Mouse (Mus musculus) activated CD4-positive, CD25-positive, alpha-beta regulatory T cell, adult 4 months (primary cell): Measurements from ENCODE around the gene Stk39. TPM values are rescaled to one million over a fixed set of nuclear protein-coding genes. Genes with fewer than 3 reads are reported as not detected.

ENCODE experiments used
- ATAC-seq: one replicate; pipeline ENCODE4 v1.8.0; 2017
- polyA plus RNA-seq, 2 experiments: library from polyadenylated mRNA; unstranded; fragments of 100-300 nt; shearing (Covaris generic); gene quantifications; one replicate each; pipeline ENCODE4 v1.2.1; 2017

The Stk39 gene
- polyA plus RNA-seq, 2 experiments from 2014 or later, result 14.6 to 15.9 TPM

DNA sequence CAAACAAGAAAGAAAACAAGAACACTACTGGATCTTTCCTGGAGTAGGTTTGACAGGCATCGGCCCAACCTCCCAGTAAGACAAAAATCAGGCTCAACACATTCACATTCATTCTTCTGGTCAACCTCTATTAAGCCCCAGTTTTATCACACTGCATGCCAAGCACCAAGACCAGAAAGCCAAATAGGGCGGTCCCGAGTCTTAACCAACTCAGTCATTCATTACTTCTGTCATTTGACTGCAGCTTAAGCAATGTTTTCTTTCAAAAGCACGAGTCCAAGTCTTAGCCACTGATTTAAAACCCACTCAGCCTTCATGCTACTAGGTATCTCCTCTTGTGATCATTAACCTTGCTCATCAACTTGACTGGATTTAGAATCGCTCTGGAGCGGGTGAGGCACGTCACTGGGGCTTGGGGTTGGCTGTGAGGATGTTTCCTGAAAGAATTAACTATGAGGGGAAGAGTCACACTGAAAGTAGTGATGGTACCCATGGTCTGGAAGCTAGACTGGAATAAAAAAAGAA lies 129.9 kb downstream of the Stk39 start:
- ATAC-seq, result no peak

DNA sequence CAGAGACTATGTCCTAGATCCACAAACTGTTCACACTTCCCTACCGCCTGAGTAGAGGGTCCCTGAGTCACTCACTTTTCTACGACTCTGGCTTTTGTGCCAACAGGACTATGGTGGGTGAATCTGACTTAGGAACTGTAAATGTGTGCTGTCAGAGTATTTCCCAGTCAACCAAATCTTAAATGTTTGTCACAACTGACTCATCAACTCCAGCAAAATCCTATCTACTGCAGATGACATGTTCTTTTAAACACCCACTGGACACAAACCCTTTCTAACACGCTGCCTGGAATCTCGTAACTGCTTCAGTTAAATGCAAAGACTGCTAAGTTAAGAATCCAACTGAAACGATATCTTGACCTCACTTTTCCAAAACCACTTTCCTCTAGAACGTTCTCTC lies 135.2 kb downstream of the Stk39 start:
- no peak for ATAC-seq

DNA sequence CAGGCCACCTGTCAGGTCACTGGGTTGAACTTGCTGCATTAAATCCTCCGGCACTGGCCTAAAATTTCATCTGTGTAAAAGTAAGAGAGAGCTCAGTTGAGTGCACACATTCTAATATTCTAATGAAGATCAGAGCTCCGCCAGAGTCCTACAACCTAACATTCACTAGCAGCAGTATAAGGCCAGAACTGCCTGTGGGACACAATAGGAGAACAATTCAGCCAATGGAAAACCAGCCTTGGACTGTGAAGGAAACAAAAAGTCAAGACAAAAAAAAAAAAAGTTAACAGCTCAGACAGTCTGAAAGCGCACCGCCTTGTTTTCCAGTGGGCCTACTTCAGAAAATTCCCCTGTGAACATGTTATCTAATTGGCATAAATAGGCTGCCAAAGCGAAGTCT lies 137.1 kb downstream of the Stk39 start:
- no peak for ATAC-seq

- peak; percentile 38 for ATAC-seq
Measured at GRCm38 (mm10) chr2:68325306-68325705, 146.8 kb downstream of the Stk39 start.

DNA sequence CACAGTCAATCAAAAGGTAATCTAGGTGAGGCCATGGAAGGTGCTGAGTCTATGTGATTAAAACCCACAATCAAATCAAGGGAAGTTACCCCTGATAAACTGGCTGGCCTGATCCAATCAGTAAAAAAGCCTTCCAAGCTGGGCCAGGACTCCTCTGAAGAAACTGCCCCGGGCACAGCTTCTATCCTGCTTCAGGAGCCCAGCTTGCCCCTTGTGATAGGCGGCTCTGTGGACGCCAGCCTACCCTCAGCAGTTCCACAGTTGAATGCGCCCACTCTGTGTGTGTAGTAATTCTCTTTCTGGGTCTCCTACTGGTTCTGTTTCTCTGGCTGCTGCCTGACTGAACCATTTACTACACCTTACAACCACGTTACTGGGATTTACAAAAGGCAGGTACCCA lies 150.8 kb downstream of the Stk39 start:
- no peak for ATAC-seq

- no peak for ATAC-seq
Measured at GRCm38 (mm10) chr2:68320670-68321069, 151.4 kb downstream of the Stk39 start.

DNA sequence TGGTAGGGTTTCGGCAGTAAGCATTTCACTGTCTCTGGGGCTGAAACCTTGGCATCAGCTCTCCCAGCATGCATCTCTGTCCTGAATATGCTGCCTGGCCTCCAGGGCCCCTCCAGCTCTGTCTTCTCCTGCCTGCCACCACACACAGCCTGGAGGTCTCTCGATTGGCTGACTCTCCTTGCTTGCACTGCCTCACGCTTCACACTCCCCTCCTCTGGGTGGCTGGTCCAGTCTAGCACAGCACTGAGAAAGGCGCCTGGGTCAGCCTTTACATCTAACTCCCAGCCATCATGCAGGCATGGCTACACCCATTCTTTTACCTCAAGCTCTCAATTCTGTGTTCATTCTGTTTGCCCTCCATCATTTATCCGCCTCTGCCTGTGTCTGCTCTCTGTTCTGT lies 153.6 kb downstream of the Stk39 start:
- no peak for ATAC-seq

DNA sequence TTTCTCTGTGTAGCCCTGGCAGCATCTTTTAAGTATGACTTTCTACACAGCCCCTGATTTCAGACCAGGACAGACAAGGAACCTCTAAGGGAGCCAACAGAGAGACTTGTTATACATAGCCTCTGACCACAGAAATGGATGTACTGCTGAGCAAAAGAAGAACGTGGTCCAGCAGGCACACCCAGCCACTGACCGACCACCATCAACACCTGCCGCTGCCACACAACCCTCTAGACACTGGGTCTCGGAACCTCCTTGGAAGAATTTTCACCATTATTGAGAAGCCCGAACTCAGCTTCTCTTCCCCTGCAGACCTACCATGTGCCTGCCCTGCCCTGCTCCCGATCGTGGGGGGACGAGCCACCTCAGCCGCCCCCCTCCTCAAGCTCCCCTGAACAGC lies 154.2 kb downstream of the Stk39 start:
- no peak for ATAC-seq

DNA sequence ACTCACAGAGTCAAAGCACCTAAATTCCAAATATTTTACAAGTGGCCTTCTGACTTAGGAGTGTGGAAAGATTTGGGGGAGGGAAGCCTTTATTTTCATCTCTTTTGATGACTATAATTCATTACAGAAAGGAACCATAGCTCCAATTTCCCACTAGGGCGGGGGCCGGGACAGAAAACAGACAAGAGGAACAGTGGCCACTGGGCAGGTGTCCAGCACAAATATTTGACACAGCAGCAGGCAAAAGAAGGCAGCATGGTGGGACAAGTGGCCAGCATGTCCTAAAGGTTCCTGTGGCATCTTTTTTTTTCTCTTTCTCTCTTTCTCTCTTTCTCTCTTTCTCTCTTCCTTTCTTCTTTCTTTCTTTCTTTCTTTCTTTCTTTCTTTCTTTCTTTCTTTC lies 154.6 kb downstream of the Stk39 start:
- no peak for ATAC-seq

DNA sequence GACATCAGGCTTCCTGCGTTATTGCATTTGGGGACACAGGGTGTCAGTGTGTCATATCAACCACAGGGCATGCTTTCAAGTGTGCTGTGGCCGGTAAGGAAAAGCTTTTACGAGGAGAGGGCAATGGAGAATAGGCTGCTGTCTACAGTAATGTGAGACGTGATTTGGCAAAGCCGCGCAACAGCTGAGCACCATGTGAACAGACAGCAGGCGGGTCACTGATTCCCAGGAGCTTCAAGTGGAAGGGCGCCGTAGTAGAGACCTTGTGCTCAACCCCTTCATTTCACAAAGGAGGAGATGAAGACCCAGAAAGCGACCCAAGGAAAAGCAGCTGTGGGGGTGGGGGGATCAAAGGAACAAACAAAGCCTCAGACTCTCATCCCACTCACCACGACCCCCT lies 156.8 kb downstream of the Stk39 start:
- no peak for ATAC-seq

DNA sequence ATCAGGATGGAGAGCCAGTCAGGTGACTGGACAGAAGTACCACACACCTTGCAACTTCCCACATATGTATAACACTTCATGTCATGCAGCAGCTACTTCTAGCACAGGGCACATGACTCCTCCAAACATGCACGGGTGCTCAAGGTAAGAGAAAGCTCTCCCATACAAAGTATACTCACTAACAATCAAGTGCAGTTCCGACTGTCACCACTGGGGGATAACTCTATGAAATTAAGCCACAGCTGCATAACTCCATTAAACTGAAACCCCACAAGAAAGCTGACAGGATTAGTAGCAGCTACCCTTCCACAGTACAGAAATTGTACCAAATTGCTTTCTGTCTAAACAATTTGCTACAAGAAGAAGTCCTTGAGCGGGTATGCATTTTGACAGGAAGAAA lies 161.9 kb downstream of the Stk39 start:
- ATAC-seq, result no peak

DNA sequence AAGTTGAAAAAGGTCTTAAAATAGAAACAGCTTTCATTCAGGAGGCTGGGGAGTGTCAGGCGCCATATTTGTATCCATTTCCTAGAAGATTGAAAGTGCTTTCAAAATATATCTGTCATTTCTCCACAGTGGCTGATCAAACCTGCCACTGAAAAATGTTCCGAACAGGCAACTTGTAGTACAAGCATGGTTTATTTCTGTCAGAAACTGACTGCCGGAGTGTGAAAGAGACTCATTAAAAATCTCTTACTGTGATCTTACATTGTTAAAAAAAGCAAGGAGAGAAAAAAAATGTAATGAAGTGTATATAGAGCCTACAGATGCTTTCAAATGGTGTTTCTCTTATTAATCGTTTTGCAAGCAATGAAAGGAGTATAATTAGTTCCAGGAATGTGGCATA lies 165.5 kb downstream of the Stk39 start:
- ATAC-seq, result no peak

DNA sequence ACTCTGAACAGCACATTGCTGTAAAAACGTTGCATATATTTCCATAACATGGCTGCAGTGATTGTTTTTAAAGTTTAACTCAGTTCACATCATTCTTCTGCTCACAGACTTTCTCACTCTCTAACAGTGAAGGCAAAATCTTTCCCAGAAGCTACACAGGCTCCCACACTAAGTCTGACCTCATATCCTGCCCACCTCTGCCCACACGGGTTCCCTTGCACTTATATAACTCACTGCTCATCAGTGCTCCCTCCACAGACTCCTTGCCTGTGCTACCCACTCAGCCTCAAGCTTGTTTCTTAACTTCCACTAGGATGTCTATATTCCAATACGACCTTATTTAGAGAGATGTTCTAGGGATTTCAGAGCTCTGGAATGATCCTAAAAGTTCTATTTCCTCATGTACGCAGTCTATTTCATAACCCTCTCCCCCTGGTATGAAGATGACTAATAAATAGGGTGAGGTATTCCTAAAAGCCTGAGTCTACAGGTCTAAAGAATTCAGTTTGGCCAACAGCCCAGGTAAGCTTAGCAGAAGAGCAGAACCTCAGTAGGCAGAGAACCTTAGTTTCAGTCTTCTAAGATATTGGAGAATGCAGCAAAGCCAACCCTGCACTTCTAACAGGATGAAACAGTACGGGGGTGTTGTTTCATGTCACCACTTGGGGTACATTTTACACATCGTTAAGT lies 167.2 kb downstream of the Stk39 start:
- peak; percentile 20 for ATAC-seq

- ATAC-seq, result peak; percentile 81
Measured at GRCm38 (mm10) chr2:68301811-68302542, 170.1 kb downstream of the Stk39 start.

DNA sequence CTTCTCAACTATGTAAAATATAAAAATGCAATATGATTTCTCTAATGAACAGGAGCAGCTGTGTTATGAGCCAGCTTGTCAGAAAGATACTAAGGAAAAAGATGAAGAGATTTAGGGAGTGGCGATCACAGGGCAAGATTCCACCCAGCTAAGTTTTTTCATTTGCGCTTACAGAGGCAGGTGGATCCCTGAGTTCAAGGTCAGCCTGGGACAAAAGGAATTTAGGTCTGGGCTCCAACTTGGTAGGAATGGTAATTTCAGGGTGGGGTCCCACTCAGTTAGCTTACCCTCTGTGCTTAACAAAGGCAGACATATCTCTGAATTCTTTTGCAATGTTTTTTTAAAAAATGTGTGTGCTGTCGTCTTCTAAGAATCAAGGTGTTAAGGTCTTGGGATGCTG lies 173.7 kb downstream of the Stk39 start:
- ATAC-seq, result no peak

DNA sequence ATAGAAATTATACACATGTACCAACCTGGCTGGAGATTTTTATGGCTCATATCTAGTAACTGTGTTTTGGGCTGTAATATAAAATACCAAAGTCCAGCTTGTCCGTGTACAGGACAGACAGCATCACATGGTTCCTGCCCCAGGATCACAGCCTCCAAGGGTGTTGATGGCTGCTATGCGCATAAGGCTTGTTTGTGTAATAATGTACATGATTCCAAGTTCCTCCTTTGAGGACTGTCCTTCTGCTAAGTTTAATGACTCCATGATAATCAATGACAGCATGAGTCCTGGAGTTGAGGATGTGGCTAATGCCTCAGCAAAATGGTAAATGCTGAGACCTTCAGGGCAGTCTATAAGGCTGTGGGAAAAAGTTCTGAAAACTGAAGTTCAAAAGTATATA lies 174.1 kb downstream of the Stk39 start:
- no peak for ATAC-seq

GRCm38 (mm10) chr2:68296743-68297142 lies 175.3 kb downstream of the Stk39 start:
- ATAC-seq, result peak; percentile 67

DNA sequence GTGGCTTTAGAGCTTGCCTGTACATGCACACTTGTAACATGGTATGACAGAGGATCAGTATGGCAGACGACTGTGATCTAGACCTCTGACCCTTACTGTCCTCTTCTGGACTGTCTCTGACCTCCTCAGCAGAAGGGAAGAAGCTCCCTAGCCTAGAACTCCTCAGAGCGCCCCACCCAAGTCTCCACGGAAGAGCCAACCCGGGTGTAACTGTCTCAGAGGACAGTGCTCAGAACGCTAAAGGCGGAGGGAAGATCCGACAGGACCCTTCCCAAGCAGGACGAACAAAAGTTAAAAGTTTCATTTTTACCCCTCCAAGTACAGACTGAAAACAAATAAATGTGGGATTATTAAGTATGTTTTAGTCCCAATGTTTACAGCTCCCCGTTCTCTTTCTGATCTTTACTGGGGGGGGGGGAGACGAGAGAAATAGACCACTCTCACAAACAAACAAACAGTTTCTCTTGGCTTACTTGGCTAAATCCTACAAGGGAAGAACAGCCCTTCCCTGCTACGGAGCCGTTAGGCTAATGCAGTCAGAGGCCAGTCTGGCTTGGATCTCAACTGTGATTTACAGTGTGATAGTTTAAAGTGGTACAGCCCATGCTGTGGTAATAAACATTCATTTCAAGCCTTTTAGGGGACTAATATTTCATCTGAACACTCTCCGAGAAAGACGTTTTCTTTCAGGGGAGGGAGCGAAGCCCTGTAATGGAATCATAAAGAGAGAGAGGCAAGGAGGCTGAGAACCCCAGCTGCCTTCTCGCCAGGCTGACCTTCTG lies 179.3 kb downstream of the Stk39 start:
- ATAC-seq, result no peak

DNA sequence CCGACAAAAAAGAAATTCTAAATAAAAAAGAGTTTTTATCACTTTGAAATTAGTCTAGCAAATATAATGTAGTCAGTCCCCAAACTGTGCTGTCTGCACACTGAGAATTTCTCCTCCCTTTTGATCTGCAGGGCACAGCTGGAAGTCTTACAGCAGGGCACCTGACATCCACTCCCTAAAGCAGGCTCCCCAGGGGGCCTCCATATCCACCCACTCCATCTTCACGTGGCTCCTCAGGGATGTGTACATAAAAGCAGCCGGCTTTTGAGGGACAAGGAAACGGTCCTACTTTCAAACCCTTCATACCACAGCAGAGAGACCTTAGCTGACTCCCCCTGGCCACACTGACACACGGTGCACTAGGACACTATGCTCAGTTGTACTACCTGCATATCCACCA lies 180.2 kb downstream of the Stk39 start:
- ATAC-seq, result no peak

- no peak for ATAC-seq
Measured at GRCm38 (mm10) chr2:68289961-68290360, 182.1 kb downstream of the Stk39 start.

DNA sequence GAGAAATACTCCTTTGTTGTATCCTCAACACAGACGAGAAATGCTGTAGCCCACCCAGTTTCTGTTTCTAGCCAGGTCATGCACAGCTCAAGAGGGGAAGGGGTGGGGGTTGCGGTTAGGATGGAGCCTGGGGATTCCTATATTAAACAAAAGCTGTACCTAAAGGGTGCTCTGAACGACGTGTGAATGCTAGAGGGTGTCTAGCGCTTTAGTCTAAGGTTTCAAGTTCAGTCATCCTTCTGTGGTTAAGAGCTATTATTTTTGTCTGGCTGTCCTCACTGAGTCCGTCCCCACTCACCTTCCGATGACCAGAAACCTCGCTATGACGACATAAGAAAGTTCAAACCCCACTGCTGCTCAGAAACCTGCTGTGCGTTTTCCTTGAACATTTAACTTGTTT lies 182.9 kb downstream of the Stk39 start:
- peak; percentile 58 for ATAC-seq

DNA sequence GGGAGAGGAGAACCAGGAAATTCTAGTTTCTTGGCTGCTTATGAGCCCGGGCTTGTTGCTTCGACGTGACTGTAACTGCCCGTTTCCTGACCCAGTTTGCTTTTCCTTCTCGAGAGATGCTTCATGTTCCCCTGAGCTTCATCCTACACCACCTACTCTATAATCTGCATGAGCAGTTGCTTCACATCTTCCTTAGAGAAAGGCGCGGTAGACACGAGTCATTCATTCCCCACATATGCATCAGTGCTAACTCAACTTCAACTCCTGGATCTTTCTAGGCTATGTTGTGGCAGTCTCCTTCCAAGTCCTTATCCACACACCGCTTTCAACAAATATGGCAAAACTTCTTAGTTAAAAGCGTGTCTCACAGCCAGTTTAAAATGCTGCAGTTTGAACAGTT lies 184.0 kb downstream of the Stk39 start:
- ATAC-seq, result no peak

GRCm38 (mm10) chr2:68284391-68284790 lies 187.7 kb downstream of the Stk39 start:
- no peak for ATAC-seq
